Mouse (Mus musculus): Measurements from ENCODE around the gene Shoc2.
A peak's percentile ranks its signal among the peaks of the same experiment; 100 is the strongest.
"Not testable (repeated sequence)": the region's sequence is repeated elsewhere in the genome, so short reads cannot be mapped to it uniquely, and the experiment has no call there.

The Shoc2 gene

DNA sequence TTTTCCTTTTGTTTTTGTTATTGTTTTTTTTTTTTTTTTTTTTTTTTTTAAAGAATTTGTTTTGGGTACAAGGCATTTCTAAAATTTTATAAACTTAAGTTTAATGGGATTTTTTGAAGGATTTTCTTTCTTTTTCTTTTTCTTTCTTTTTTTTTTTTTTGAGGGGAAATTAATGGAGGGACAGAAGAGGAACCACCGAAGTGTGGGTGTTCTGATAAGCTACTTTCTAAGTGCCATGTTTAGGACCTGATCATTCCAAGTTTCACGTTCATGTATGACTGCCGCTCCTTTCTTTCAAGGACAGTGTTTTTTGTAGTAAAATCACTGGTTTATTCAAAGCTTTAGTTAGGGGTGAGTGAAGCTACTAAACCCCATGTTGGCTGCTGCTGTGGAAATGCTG, 14.9 kb upstream of the Shoc2 start:
- DNase-seq (ENCODE audit: low read depth, low spot score): no peak

DNA sequence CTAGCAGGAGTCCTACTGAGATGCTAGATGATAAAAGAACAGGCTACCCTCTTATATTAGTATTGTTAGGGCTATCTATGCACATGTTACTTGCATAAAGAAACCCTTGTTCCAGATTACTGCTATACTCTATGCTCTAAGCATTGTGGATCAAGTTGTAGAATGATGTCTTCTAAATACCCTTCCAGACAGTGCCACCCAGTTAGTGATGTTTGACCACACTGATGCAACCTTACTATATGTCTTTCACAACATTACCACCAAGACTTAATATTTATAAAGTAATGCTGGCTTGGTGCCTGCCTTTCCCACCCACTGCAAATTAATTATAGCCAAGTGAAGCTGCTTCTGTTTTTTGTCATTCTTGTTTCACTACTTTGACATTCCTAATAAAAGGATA, 11.1 kb upstream of the Shoc2 start:
- no peak for DNase-seq (ENCODE audit: low read depth, low spot score)

DNA sequence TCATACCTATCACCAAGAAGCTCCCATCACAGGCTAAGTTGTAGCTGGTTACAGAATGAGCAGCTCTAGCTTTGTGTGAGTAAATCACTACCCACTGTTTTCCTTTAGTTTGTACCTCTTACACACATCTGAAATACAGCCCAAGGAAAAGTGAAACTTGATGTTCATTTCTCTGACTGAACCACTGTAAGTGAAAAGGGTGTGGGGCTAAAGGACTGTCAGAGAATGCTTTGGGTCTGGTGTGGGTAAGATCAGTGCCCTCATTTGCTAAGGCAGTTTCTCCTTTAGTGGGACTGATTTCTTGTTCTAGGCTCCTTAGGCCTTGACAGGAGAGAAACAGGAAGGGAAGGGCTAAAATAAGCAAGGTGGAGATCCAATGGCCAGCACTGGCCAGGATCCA, 10.1 kb upstream of the Shoc2 start:
- no peak for DNase-seq (ENCODE audit: low read depth, low spot score)

DNA sequence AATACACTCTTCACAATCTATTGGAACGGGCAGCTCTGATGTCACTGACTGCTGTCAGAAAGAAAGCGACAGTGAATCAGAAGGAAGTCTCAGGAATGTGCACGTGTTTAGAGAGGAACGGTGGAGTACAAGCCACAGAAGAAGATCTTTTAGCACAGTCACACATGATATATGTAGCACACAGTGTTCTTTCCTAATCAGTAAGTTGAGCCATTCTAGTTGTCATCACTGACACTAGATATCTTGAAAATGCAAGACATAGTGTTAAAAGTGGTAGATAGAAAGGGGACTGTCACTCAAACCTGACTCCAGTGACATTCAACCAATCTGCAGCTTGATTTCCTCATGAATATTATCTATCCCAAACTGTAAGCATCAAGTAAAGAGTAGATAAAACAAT, 4.6 kb upstream of the Shoc2 start:
- DNase-seq (ENCODE audit: low read depth, low spot score): no peak

DNA sequence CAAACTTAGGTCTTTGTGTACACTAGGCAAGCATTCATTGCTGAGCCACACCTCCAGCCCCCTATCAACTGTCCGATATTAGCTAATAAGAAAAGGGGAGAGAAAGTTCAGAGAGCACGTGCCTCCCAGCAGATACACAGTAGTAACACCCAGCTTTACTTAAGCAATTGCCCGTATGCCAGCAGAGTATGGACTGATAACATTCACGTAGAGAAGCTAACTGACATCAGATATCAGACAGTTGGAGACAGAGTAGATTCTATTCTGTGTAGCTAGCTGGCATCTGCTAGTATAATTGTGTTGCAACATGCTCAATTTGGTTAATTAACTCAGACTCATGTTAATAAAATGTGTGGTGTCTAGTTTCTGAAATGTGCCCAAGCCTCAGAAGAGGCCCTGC, 3.0 kb upstream of the Shoc2 start:
- no peak for DNase-seq (ENCODE audit: low read depth, low spot score)

DNA sequence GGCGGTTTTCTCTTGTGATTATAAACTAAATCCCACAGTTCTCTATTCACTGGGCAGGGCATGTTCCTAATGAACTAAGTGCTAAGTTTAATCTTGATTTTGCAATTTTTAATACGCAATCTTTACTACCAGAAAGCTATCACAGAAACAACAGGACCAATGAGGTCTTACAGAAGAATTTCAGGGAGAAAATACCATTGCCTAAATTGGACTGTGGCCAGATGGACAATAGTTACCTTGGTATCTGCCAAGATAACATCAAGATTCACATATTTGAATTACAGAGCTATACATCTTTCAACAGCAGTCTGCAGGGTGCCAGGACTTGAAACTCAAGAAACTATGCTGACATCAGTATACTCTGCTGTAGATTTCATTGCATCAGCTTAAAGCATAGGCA, 1.8 kb upstream of the Shoc2 start:
- DNase-seq (ENCODE audit: low read depth, low spot score): no peak

DNA sequence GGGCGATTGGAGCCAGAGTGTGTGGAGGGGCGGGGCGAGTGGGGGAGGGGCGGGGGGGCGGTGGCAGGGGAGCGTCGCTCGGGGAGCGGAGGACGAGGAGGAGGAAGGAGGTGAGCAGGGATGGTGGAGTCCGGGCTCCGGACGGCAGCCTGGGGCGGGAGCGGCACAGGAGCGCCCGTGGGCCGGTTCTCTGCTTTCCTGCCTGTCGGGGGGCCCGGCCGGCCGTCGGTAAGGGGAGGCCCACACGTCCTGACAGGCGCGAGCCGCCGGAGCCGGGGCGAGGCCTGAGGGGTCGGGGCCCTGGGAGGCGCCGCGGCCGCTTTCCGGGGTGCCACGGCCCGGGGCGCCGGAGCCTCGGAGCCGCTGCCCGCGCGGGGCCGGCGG, 672 bp downstream of the Shoc2 start:
- DNase-seq (ENCODE audit: low read depth, low spot score): no peak

DNA sequence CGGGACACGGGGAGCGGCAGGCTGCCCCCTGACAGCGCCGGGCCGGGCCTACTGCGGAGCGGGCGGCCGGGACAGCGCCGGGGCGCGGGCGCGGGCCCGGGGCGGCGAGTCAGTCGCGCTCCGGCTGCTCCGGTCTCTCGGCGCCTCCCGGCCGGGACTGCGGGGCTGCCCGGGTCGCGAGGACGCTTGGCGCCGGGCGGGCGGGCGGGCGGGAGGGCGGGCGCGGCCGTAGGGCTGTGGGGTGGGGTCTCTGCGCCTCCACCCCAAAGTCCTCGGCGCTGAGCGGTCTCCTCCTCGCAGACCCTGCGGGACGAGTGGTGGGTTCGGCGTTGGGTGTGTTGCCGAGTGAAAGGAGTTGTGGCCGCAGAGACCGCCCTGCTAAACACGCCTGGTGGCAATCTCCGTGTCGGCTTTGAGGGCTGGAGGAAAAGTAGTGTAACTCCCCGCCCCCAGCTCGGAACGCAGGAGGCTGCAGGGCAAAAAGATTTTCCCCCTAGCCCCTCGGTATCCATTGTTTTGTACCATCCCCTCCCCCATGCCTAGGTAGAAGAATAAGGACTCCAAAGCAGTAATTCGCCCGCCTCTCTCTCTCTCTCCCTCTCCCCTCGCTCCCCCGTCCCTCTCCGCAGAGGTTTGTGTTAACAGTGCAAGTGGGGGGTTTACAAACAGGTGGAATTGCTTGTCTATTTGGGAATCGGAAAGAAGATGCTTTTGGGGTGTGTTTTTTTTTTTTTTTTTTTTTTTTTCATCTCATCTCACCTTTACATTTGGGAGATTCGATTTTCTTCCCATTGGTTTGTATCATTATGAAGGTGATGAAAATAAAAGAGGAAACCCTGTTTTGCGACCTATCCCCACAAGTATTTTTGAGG, 1.3 kb downstream of the Shoc2 start:
- peak; percentile 75 for DNase-seq (ENCODE audit: low read depth, low spot score)

DNA sequence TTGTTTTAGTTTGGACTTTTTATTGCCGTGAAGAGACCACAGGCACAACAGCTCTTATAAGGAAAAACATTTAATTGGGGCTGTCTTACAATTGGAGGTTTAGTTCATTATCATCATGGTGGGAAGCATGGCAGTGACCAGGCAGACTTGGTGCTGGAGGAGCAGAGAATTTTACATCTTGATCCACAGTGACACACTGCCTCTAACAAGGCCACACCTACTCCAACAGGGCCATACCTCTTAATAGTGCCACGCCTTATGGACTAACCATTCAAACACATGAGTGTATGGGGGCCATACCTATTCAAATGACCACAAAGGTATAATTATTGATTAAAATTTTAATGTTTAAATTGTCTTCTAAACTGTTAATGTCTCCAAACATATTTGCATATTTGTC, 13.4 kb downstream of the Shoc2 start:
- DNase-seq (ENCODE audit: low read depth, low spot score): no peak

DNA sequence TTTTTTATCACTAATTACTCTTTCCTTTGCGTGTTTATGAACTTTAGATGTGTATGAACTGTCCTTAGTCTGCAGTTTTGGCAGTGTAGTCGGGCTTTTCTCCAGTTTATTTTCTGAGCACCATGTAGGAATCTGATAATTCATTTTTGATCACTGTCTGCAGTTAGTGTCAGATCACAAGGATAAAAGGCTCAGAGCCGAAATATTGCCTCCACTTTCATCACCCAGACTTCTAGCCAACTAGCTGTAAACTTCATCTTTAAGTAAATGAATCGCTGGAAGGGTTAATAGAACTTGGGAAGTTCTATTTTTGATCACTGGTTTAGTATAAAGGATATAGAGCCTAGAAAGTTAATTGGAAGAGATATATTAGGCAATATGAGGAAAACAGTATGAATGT, 18.4 kb downstream of the Shoc2 start:
- DNase-seq (ENCODE audit: low read depth, low spot score): no peak

DNA sequence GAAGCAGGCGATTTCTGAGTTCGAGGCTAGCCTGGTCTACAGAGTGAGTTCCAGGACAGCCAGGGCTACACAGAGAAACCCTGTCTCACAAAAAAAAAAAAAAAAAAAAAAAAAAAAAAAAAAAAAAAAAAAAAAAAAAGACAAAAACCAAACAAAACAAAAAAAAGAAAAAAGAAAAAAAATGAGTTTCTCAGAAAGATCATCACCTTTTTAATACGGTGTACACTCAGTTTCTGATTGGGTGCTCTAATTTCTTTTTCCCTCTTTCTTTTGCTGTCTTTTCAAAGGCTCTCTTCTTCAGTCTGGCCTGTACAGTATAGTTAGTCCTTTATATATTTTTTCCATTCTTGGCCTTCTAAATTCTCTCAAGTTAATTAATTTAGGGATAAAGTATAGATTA, 20.2 kb downstream of the Shoc2 start:
- DNase-seq (ENCODE audit: low read depth, low spot score): not testable (repeated sequence)

DNA sequence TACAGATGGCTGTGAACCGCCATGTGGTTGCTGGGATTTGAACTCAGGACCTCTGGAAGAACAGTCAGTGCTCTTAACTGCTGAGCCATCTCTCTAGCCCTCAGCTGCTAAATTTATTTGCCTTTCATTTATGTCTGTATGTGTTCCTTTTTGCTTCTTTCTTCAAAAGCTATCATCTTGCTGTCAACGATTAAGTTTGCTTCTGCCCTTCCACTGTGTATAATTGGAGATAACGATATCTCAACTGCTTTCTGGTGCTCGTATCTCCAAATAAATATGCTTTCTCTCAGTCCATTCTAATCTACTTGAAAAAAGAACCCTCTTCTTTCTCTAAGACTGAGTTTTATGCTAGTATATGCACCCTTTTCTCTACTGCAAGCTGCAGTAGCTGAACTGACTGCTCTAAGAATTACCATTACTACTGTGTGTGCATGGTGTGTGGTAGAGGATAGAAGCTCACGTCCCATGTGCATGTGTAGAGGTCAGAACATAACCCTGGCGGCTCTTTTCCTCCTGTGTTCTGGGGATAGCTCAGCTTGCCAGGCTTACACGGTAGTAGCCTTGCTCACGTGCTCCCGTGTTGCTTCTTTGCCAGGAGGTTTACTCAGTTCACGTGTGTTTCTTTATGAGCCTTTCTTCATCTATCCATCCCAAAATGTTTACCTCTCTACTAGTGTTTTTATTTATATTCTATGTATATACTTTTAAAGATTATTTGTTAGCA, 21.0 kb downstream of the Shoc2 start:
- DNase-seq (ENCODE audit: low read depth, low spot score): no peak

DNA sequence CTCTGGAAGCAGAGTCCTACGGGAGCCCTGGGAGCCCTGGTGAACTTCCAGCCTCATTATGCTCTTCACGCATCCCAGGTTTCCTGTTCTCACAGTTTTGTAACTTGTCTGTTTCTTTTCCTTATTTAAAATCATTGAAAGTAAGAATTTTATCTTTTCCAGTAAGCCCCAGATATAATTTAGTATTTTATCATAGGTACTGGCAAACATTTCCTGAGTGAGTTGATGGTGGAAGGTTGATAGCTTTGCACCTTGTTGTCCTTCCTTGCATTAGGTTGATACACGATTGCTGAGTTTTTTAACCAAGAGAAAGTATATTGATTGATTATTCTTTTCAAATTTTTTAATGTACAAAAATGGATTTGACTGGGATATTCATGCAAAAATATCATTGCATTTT, 25.1 kb downstream of the Shoc2 start:
- no peak for DNase-seq (ENCODE audit: low read depth, low spot score)

DNA sequence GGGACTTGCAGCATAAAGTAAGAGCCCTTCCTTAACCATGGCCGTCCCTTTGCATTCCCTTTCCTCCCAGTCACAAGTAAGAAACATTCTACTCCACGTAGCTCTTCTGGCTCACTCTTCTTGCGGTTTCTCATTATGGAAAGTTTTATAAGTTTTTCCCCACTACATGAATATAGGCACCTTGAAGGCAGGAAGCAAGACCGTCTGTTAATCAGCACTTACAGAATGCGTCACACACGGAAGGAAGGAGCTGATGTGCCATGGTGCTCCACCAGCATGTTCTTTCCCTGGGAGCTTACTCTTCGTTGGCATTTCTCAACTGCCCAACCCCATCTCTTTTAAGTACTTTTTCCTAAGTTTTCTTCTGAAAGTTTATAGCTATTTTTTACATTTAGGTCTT, 27.8 kb downstream of the Shoc2 start:
- DNase-seq (ENCODE audit: low read depth, low spot score): peak; percentile 7

DNA sequence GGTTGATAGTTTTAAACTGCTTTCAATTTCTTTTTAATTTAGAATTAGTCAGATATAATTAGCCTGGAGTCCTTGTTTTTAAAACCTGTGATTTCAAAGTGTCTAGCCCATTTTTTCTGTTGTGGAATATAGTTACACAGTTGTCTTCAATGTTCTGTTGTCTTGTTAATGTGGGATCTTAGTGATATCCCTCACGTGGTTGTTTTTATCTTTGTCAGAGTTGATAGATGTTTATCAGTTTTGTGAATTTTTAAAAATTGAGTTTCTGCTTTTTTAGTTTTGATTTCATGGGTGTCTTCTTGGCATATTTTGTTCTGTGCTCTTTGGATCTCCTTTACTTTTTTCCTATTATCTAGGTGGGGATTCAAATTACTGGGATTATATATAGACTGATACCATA, 29.6 kb downstream of the Shoc2 start:
- no peak for DNase-seq (ENCODE audit: low read depth, low spot score)

DNA sequence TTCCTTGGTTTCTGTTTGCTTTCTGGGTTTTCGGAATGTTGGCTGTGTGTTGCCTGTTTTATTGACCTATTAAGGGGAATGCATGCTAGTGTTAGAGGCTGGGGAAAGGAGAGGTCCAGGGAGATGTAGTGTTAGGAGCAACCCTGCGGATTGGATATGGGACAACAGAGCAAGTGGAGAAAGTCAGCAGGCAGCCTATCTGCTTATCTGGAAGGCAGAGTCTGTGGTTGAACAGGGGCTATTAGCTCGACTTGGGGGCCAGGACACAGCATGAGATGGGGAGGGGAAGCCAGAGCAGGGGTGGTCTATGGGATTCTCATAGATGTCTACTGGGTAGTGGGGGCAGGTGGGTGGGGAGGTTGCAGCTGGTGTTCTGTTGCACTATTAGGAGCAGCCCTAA, 37.9 kb downstream of the Shoc2 start:
- DNase-seq (ENCODE audit: low read depth, low spot score): no peak

DNA sequence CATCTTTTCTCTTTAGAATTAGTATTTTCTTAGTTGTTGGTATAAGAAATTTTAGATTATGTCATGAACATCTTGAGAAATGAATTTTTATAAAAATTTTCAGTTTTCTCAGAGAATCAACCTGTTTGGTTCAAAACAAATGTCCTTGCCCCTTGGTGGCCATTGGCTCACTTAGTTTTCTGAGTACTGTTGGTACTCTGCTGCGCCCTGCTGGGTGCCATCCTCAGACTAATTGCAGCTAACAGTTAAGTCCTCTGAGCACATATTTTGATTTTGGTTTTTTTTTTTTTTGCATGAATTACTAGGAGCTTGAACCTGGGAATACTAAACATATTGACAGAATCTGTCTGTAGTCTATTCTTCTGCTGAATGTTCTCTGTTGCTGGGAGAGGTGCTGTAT, 39.2 kb downstream of the Shoc2 start:
- no peak for DNase-seq (ENCODE audit: low read depth, low spot score)

DNA sequence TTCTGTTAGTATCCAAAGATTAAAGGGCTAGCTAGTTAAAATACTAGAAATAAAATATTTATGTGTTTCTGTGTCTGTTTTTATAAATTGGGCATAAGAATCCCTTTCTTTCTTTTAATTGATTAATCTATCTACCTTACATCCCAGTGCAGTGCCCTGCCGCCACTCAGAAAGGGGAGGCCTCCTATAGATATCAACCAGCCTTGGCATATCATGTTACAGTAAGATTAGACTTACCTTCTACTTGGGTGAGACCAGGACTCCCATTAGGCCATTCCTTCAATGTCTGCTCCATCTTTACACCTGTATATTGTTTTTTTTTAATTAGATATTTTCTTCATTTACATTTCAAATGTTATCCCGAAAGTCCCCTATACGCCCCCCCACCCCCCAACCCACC, 40.5 kb downstream of the Shoc2 start:
- no peak for DNase-seq (ENCODE audit: low read depth, low spot score)

DNA sequence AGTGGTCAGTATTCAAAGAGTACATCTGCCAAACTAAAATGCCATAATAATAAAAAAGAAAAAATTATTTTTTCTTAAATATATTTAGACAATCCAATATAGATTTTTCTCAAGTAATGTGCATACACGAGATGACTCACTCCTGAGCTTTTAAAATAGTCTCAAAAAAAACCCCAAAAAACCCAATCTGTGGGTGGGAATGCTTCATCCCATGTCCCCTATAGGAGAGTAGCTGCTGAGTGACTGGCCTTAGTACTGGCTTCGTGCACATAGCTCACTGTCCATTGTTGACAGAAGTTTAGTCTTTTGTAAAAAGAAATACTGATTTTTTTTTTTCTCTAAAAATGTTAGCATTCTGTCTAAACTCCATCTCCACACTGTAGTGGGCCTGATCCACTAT, 46.4 kb downstream of the Shoc2 start:
- no peak for DNase-seq (ENCODE audit: low read depth, low spot score)

DNA sequence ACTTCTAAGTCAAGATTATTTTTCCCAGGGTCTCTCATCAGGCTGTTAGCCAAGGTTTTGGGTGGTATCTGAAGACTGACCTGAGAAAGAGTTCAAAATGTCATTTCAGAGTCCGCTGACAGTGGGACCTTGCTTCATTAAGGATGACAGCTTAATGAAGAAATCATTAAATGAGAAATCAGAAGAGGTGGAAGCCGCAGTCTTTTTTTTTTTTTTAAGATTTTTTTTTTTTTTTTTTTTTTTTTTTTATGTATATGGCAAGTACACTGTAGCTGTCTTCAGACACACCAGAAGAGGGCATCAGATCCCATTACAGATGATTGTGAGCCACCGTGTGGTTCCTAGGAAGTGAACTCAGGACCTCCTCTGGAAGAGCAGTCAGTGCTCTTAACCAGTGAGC, 49.8 kb downstream of the Shoc2 start:
- DNase-seq (ENCODE audit: low read depth, low spot score): no peak

DNA sequence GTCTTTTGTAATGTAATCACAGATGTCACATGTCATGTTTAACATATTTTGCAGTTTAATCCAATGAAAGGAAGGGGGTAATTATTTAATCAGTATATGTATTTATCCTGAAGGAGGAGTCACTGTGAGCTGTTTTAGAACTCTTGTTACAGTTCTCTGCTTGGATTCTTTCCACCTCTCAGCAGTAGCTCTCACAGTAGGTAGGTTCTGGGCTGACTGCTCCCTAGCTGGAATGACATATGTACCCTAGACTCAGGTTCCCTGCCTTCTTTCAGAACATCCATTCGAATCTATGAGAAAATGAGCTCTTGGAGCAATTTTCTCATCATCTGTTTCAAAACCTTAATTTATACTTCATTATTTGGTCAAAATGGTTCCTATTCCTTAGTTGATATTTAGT, 50.2 kb downstream of the Shoc2 start:
- DNase-seq (ENCODE audit: low read depth, low spot score): no peak

DNA sequence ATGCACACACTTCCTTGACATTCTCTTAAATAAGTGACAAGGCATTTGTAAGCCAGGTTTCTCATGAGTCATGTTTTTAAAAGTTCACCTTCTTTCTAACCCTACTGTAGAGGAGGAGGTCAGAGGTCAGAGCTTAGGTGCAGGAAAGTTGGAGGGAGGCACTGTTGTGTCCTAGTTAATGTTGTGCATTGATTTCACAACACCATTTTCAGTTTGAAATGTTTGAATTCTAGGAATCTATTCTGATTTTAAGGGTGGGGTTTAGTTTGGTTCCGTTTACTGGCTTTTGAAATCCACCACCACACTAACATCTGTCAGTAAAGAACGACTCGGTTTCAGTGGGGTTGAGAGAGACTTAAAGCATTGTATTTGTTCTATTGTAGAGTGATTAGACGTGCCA, 66.9 kb downstream of the Shoc2 start:
- DNase-seq (ENCODE audit: low read depth, low spot score): no peak

DNA sequence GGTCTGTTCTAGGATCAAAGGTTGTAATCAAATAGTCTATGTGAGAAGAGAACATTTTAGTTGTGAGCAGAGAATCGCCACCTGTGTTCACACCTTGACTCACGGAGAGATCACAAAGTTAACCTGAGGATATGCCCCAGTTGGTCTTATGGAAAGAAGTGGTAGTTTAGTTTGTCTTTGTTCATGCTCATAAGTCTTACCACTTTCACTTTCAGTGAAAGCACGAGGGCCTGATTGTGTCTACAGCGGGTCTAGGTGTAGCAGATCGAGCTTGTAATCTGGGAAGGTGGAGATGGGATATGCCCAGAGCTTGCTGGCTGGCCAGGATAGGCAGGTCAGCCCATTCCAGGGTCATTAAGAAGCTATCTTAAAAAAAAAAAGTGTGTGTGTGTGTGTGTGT, 70.9 kb downstream of the Shoc2 start:
- DNase-seq (ENCODE audit: low read depth, low spot score): no peak
